Mouse (Mus musculus) layer of hippocampus, adult 11-12 months (tissue): ENCODE measurements around the gene Inpp5f.
"Not testable (repeated sequence)": the region's sequence is repeated elsewhere in the genome, so short reads cannot be mapped to it uniquely, and the experiment has no call there.

Experiments used
- DNase-seq: peaks from one replicate; pipeline ENCODE4 v3.0.0; 2022; ENCODE audit warnings: low spot score

Gene Inpp5f

DNA sequence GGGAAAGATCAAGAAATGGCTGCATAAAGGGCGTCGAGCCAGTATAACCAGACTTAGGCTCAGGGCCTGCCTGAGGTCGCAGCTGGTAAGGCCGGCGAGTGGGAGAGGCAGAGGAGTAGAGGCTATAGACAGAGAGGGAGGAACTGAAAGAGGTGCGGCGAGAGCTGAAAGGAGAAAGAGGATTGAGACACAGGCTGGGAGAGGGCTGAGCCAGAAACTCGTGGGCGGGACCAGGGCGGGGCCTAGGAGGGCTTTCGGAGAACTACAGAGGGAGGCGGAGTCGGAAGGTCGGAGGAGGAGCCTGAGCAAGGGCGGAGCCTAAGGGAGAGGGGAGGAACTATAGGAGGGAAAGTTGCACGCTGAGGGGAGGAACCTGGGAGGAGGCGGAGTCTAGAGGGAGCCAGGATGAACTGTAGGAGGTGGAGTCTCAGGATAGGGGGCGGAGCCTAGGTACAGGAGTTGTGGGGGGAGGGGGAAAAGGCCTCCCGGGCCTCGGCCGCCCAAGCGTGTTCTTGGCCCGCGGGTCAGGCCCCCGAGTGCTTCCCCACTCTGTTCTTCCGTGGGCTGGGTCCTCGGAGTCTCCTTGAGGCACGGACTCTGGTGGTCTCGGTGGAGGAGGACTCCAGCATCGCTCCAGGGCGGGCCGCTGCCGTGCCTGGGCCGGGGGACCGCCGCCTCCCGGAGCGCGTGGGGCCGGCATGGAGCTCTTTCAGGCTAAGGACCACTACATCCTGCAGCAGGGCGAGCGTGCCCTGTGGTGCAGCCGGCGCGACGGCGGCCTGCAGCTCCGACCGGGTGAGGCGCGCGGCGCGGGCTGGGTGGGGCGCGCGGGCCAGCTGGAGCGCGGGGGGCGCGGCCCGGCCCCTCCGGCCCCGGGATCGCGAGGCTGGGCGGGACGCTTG, at the start of gene Inpp5f:
TSS of gene Inpp5f (plus strand) at position 432 of the 902 bp plus-strand sequence.
- DNase-seq = peak; percentile 98

- DNase-seq = no peak
Measured at GRCm38 (mm10) chr7:128563373-128563772, 47.8 kb upstream of the Inpp5f start.

DNA sequence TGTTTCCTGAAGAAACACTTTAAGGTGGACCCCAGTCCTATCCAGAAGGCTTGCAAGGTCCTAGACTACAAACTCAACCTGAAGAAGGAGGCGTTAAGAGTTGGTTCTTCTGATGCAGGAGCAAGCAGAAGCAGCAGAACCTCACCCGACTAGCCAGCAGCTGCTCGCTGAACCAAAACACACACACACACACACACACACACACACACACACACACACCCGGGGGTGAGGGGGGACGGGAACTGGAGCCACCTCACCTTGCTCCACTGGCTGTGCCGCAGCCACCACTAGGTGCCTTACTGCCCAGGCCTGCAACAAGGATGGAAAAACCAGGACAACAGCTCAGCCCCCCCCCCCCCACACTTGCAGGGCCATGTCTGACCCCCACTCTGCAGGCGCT, 44.8 kb upstream of the Inpp5f start:
- DNase-seq = no peak

- DNase-seq = no peak
Measured at GRCm38 (mm10) chr7:128567561-128568244, 43.4 kb upstream of the Inpp5f start.

- not testable (repeated sequence) for DNase-seq
Measured at GRCm38 (mm10) chr7:128569429-128569828, 41.7 kb upstream of the Inpp5f start.

DNA sequence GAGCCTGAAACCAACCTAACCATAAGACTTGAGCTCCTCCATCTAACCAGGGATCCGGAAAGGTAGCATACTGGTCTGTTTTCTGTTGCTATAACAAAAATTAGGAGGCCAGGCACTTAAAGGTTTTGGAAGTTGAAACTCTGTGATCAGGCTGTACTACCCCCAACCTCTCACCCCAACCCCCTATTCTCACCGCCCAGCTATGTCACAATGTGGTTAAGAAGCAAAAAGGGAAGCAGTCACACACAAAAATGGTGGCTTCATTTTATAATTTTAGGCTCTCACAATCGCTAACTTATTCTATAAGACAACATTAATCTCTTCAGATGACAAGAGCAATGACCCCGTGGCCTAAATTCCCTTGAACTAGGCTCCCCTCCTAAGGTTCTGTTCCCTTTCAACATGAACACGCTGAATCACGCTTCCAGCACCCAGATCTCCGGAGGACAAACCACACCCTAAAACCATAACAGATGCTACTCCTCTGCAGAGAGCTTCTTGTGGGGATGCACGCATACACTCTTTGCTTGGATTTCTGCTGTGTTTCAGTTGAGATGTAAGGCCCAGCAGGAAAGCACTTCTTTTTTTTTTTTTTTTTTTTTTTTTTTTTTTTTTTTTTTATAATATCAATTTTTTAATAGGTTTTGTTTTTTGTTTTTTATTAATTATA, 41.0 kb upstream of the Inpp5f start:
- DNase-seq = no peak

DNA sequence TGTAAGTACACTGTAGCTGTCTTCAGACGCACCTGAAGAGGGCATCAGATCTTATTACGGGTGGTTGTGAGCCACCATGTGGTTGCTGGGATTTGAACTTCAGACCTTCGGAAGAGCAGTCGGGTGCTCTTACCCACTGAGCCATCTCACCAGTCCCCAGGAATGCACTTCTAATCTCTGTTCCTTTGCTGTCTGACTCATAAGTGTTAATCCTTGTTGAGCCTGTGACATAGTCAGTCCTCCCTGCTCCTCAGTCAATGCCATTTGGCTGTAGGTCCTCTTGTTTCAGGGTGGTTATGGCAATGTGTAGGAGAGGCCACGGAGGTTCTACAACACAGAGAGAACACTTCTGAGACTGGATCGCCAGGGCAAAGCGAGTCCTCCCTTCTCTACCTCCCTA, 40.5 kb upstream of the Inpp5f start:
- not testable (repeated sequence) for DNase-seq

GRCm38 (mm10) chr7:128572030-128572429, 39.1 kb upstream of the Inpp5f start:
- no peak for DNase-seq

DNA sequence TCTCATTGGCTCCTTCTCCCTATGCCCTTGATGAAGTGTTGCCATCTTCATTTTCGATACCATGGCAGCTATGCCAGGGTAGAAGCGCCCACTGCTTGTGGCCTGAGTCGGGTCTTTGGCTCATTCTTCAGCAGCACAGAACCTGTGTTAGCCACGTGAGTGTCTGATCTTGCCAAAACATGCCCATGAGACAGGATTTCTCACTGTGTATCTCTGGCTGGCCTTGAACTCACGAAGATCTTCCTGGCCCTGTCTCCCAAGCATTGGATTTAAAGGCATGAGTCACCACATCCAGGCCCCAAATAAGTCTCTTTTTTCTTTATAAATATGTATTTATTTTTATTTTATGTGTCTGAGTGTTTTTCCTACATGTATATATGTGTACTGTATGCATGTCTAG, 35.9 kb upstream of the Inpp5f start:
- DNase-seq = no peak

- DNase-seq = no peak
Measured at GRCm38 (mm10) chr7:128575794-128576193, 35.3 kb upstream of the Inpp5f start.

DNA sequence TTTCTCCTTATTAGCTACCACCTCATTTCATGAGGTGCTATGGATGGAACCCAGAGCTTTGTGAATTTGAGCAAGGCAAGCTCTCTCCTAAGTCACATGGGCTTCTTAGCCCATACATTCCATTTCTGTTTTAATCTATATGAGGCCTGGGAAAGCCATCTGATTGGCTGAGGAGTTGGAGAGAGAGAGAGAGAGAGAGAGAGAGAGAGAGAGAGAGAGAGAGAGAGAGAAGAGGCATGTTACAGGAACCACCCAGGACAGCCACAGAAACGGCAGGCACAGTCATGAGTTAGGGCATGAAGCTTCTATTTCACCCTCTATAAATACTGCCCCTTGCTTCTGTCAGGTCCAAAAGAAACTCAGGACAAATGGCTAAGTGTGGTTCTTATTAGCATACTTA, 33.5 kb upstream of the Inpp5f start:
- no peak for DNase-seq

- no peak for DNase-seq
Measured at GRCm38 (mm10) chr7:128578199-128578945, 32.8 kb upstream of the Inpp5f start.

GRCm38 (mm10) chr7:128579381-128579780, 31.7 kb upstream of the Inpp5f start:
- no peak for DNase-seq

DNA sequence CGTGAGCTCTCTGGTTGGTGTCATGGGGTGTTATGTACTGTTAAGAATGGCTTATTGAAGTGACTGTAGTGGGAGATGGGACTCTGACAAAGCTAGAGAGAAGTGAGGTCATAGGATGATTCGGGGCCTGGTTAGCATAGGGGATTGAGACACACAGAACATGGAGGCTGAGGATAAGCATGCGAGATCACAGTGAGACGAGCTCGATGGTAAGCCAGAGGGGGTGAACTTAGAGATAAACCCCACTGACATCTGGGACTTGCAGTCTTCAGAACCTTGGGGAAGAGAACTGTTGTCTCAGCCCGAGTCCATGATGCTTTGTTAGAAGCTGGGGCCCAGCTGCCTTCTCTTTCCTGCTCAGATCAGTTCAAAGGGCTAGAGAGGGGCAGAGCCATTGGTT, 30.8 kb upstream of the Inpp5f start:
- no peak for DNase-seq

DNA sequence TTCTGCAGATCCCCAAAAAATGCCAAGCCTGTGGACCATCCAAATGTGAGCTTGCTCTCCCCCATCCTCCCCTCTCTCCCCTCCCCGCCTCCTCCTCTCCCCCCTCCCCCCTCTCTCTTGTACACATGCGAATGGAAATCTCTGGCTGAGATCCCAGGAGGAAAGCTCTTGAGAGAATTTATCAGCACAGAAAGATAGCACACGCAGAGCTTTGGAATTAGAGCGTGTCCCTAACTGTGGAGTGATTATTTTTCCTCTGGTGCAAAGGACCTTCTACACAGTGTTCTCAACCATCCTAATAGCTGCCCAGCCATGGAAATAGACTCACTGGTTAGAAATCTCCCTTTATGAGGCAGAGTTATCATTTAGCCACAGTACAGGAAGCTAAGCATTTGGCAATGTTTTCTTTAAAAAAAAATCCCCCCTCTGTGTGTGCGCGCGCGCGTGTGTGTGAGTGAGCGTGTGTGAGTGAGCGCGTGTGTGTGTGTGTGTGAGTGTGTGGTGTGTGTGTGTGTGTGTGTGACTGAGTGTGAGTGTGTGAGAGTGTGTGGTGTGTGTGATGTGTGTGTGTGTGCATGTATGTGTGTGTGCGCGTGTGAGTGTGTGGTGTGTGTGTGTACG, 29.2 kb upstream of the Inpp5f start:
- DNase-seq = no peak

DNA sequence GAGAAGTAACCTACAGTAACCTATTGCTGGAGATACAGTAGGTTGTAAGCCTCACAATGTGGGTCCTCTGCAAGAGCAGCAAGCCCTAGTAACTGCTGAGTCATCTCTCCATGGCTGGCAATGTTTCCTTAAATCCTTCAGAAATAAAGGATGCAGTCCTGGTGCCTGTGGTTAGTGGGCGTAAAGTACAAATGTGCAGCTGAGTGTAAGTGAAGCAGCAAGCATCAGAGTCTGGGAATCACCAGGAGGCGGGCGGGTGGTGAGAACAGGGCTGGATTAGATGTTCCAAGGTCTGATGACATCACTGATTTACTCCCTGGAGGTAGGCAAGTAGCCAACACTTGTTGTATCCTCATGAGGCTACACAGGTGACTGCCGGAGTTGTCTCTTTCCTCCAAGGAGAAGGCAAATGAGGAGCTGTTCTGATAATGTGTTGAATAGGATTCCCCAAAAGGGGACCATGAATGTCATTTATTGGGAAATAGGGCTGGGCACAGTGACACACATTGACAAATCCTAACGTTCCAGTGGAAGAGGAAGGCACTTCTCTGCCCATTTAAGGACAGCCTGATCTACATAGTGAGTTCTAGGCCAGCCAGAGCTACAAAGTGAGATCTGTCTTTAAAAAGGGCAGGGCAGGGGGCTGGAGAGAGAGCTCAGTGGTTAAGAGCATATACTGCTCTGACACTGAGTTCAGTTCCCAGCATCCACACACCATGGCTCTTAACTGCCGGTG, 27.7 kb upstream of the Inpp5f start:
- DNase-seq = peak; percentile 76

- DNase-seq = no peak
Measured at GRCm38 (mm10) chr7:128587334-128587933, 23.7 kb upstream of the Inpp5f start.

GRCm38 (mm10) chr7:128591345-128592084, 19.6 kb upstream of the Inpp5f start:
- no peak for DNase-seq

DNA sequence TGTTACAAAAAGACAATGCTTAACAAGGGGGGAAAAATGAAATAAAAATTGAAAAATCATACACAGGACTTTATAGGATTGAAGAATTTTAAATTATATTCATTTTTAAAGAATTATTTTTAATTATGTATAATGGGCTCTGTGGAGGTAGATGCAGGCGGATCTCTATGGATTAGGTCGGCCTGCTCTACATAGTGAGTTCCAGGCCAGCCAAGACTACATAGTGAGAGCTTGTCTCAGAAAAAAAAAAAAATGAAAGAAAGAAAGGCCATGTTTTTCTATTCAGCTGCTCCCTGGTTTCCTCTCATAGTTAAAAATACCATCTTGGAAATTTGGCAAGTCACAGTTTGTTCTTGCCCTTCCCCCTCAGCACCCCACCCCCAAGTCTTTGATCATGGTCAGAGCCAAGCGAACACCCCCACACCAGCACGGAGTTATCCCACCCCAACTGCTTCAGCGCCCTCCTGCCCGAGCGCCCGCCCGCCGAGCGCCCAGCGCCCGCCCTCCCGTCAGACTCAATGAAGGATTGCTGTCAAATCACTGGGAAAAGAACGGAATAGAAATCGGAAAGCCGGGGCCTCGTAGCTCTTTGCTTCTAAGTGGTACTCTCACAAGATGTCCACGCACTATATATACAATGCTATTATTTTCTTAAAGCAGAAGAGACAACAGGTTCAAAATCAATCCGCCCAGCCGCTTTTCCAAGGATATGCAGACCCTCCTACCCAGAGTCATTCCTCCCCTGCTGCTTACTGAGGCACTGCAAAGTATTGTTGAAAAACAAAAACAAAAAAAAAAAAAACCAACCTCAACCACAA, 18.8 kb upstream of the Inpp5f start:
- DNase-seq = peak; percentile 52
